Mouse (Mus musculus) small intestine, adult 2 months (tissue): ENCODE data around the gene Cd248.

Source experiments
- CTCF ChIP-seq: fragments of 200-500 bp; IDR thresholded peaks from 2 replicates; pipeline ENCODE4 v1.5.1; 2012; ENCODE audit warnings: low read depth, mild to moderate bottlenecking, control low read depth, inconsistent platforms, low read length, moderate library complexity, mixed read lengths; ENCODE audit not compliant: insufficient replicate concordance, insufficient read length; ENCODE audit errors: extremely low read depth
- POLR2A ChIP-seq: fragments of 200-500 bp; IDR thresholded peaks from 2 replicates; pipeline ENCODE4 v1.6.1; 2012; ENCODE audit warnings: low read depth, mild to moderate bottlenecking, control low read depth, inconsistent platforms, low read length, moderate library complexity

DNA sequence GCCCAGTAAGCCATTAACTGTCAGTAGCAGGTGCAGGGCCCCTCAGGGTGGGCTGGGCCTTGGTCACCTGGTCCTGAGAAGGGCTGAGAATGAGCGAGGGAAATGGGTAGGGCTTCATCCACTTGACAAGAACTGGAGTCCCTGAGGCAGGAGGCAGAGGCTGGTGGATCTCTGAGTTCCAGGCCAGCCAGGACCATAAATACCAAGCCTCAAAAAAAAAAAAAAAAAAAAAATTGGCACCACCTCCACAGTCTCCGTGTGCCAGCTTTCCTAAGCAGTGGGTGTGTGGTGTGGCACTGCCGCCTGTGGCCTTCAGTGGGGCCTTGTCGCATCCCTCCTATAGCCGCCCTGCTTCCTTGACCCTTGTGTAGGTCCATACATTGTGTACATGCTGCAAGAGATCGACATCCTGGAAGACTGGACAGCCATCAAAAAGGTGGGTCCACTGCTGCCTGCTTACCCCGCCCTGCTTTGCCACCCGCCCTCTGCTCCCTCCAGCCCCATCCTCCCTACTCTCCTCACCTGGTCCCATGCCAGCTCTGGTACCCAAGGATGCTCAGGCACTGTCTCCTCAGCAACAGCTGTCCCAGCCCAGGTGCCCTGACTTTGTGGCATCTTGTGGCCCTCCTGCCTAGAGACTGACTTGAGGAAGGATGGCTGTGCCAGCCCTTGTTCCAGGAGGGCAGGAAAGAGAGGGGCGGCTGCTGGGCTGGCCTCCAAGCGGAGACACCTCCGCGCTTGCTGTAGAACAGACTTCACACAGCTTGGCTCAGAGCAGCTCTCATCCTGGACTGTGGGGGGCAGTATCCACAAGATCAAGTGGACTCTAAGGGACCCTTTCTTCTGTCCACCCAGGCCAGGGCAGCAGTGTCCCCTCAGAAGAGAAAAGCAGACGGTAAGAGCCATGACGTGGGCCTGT is 19.5 kb upstream of the Cd248 start:
- no peak for TF ChIP-seq POLR2A
- TF ChIP-seq CTCF: no peak
